Mouse (Mus musculus) heart, embryonic 15.5 days (tissue): ENCODE measurements around the gene Ensa. TPM values are rescaled to one million over a fixed set of nuclear protein-coding genes. Genes with fewer than 3 reads are reported as not detected.

Source experiments
- ATAC-seq: fragments of 200-750 bp; cut with Nextera tagmentation; replicated peaks from 2 replicates; pipeline ENCODE4 v1.8.0; 2017; ENCODE audit warnings: low read depth, moderate TSS enrichment; ENCODE audit not compliant: insufficient number of reproducible peaks, insufficient read depth, low FRiP score
- H3K27ac ChIP-seq: fragments of 300-500 bp; sonication (generic); 2 replicates; pipeline ENCODE4 v1.5.1; 2015; ENCODE audit warnings: mild to moderate bottlenecking, inconsistent platforms
- H3K27me3 ChIP-seq: fragments of 300-500 bp; sonication (generic); 2 replicates; pipeline ENCODE4 v1.6.1; 2015; ENCODE audit warnings: inconsistent platforms
- H3K36me3 ChIP-seq: fragments of 300-500 bp; sonication (generic); 2 replicates; pipeline ENCODE4 v1.6.1; 2015; ENCODE audit warnings: mild to moderate bottlenecking, inconsistent platforms
- H3K4me1 ChIP-seq: fragments of 300-500 bp; sonication (generic); replicated peaks from 2 replicates; pipeline ENCODE4 v1.6.1; 2015; ENCODE audit warnings: inconsistent platforms
- H3K4me2 ChIP-seq: fragments of 300-500 bp; sonication (generic); 2 replicates; pipeline ENCODE4 v1.6.1; 2015; ENCODE audit warnings: inconsistent platforms, mild to moderate bottlenecking, moderate library complexity
- H3K4me3 ChIP-seq: fragments of 300-500 bp; sonication (generic); 2 replicates; pipeline ENCODE4 v1.5.1; 2015; ENCODE audit warnings: mild to moderate bottlenecking, inconsistent platforms
- H3K9ac ChIP-seq: fragments of 300-500 bp; sonication (generic); 2 replicates; pipeline ENCODE4 v1.6.1; 2015; ENCODE audit warnings: mild to moderate bottlenecking, inconsistent platforms
- H3K9me3 ChIP-seq: fragments of 300-500 bp; sonication (generic); replicated peaks from 2 replicates; pipeline ENCODE4 v1.6.1; 2016; ENCODE audit warnings: inconsistent platforms
- WGBS: fragments of 180-500 bp; shearing (Covaris S2); methylation state at CpG from one replicate; pipeline ENCODE4 v1.1.7; 2015; ENCODE audit warnings: mixed read lengths; 5-methylcytosine and 5-hydroxymethylcytosine counted together
- polyA plus RNA-seq: library from polyadenylated mRNA; unstranded; fragments of >200 nt; fragmentation: Nextera tagmentation; extraction: Ambion mirVana; gene quantifications from 2 replicates; pipeline ENCODE4 v1.2.1, GENCODE M21; 2015

The Ensa gene
- polyA plus RNA-seq, 1 experiment from 2014 or later: 45.8 TPM

GRCm38 (mm10) chr3:95657108-95657507 is 32.3 kb downstream of the Ensa start:
- Histone ChIP-seq H3K4me2 (no peak overlapping the region), H3K27ac (no peak overlapping the region), H3K9me3 (no peaks in the 10 kb centered on the region), H3K36me3 (0 out of 2 replicates have a peak, but pooled peaks cover 8% of the 10 kb centered on the region), H3K4me1 (peaks cover 41% of the 10 kb centered on the region), H3K27me3 (no peaks in the 10 kb centered on the region), H3K9ac (no peak overlapping the region), H3K4me3 (no peak overlapping the region)
- 75% methylated on average over 3 of the region's 3 CpGs for whole genome bisulfite sequencing
- no peak for ATAC-seq

- Histone ChIP-seq H3K36me3 (0 out of 2 replicates have a peak, but pooled peaks cover 12% of the 10 kb centered on the region), H3K9ac (0 out of 2 replicates have a peak overlapping the region, but pooled peaks have one; percentile 98), H3K27ac (peak overlapping the region; percentile 98; the same call in 1 of the 2 replicates), H3K27me3 (no peaks in the 10 kb centered on the region), H3K4me1 (peaks cover 43% of the 10 kb centered on the region), H3K4me2 (peak overlapping the region; percentile 66), H3K9me3 (no peaks in the 10 kb centered on the region), H3K4me3 (peak overlapping the region; percentile 69)
- ATAC-seq: no peak
- 78% methylated on average over 3 of the region's 3 CpGs for WGBS
These were observed 32.9 kb downstream of the Ensa start for GRCm38 (mm10) chr3:95657711-95658110.

GRCm38 (mm10) chr3:95658236-95658867 is 33.6 kb downstream of the Ensa start, which contains the start of gene Mcl1:
Gene Mcl1, plus strand, starts transcription at chr3:95658788.
- H3K4me2 ChIP-seq: peak within 1 kb of the TSS; percentile 73
- H3K27ac ChIP-seq: peak within 1 kb of the TSS; percentile 98
- ATAC-seq: peak; percentile 94
- peaks cover 14% of the 10 kb centered on the region; the same call in 1 of the 2 replicates for H3K36me3 ChIP-seq
- H3K4me3 ChIP-seq: peak within 1 kb of the TSS; percentile 69
- no peaks in the 10 kb centered on the region for H3K27me3 ChIP-seq
- WGBS: under 1% methylated on average over 43 of the region's 43 CpGs
- H3K4me1 ChIP-seq: peaks cover 43% of the 10 kb centered on the region
- H3K9me3 ChIP-seq: no peaks in the 10 kb centered on the region
- H3K9ac ChIP-seq: peak within 1 kb of the TSS; percentile 98

DNA sequence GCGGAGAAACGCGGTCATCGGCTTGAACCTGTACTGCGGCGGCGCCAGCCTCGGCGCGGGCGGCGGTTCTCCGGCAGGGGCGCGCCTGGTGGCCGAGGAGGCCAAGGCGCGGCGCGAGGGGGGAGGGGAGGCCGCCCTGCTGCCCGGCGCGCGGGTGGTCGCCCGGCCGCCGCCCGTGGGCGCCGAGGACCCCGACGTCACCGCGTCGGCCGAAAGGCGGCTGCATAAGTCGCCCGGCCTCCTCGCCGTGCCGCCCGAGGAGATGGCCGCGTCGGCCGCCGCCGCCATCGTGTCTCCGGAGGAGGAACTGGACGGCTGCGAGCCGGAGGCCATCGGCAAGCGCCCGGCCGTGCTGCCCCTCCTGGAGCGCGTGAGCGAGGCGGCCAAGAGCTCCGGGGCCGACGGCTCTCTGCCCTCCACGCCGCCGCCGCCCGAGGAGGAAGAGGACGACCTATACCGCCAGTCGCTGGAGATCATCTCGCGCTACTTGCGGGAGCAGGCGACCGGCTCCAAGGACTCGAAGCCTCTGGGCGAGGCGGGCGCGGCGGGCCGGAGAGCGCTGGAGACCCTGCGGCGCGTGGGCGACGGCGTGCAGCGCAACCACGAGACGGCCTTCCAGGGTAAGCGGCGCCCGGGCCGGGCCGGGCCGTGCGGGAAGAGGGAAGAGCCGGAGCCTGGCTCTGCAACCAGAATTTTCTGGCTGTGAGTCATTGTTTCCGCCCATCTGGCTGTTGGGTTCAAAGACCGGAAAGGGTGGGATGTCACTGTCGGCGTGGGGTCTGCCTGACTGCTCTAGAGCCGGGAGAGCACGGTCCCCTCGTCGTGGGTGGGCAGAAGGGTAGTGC is 34.3 kb downstream of the Ensa start:
- Histone ChIP-seq H3K27ac (peak overlapping the region; percentile 98), H3K9ac (peak overlapping the region; percentile 98), H3K36me3 (peaks cover 18% of the 10 kb centered on the region), H3K27me3 (no peaks in the 10 kb centered on the region), H3K4me1 (peaks cover 43% of the 10 kb centered on the region), H3K9me3 (no peaks in the 10 kb centered on the region), H3K4me2 (peak overlapping the region; percentile 73), H3K4me3 (peak overlapping the region; percentile 69)
- WGBS: under 1% methylated on average over 107 of the region's 113 CpGs
- ATAC-seq: peak; percentile 50

DNA sequence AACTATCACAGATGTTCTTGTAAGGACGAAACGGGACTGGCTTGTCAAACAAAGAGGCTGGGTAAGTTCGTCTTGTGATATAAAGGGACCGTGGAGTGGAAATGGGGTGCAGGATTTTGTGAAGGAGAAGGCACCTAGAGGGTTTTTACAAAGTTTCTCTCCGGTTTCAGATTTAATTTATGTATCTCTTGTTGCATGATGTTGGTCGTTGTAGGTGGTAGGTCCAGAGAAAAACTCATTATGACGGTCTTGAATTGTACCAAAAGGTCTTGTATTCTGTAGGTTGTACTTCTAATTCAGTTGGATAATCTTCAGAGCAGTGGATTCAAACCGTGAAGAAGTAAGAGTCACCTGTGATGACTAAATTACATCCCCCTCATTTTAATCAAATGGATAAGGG is 35.2 kb downstream of the Ensa start:
- ATAC-seq: no peak
- Histone ChIP-seq H3K9ac (peak overlapping the region; percentile 98), H3K27ac (peak overlapping the region; percentile 98), H3K4me1 (peaks cover 51% of the 10 kb centered on the region), H3K27me3 (no peaks in the 10 kb centered on the region), H3K4me3 (peak overlapping the region; percentile 69), H3K9me3 (no peaks in the 10 kb centered on the region), H3K4me2 (peak overlapping the region; percentile 73), H3K36me3 (peaks cover 25% of the 10 kb centered on the region)
- 1% methylated on average over 8 of the region's 8 CpGs for WGBS

- H3K36me3 ChIP-seq: peaks cover 27% of the 10 kb centered on the region
- ATAC-seq: no peak
These were observed 36.1 kb downstream of the Ensa start for GRCm38 (mm10) chr3:95660788-95661478.

DNA sequence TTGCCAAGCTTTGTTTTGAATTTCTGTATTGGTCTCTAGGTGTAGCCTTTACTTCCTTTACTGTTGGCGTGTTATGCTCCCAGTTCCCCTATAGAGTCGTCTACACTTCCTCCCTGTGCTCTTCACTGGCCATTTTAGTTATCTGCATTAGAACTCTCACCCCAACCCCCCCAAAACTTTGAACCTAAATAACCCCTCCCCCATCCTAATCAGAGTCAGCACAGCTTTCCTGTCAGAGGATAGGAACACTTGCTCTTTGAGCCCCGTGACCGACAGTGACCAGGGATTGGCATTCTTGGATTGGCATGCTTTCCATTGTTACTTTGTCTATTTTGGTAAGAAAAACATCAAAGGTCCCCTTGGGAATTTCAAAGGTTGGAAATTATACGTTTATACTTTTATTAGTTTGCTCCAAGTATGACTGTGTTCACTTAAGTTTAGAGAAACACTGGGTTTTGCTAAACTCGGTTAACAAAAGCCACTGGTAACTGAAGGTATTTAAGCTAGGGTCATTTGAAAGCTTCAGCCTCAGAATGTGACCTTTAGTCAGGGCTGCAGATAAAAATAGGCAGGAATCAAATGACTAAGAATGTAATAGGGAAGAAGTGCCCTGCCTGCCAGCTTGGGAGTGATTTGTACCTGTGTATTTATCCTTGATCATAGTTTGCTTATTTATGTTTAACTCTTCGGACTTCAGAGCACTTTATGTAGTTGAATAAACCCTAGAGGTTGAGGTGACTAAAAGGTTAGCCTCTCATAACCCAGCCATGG is 37.3 kb downstream of the Ensa start:
- H3K36me3 ChIP-seq: peaks cover 27% of the 10 kb centered on the region
- no peaks in the 10 kb centered on the region for H3K27me3 ChIP-seq
- peaks cover 73% of the 10 kb centered on the region for H3K4me1 ChIP-seq
- peak overlapping the region; percentile 73 for H3K4me2 ChIP-seq
- 15% methylated on average over 7 of the region's 7 CpGs for WGBS
- H3K27ac ChIP-seq: peak overlapping the region; percentile 98
- H3K4me3 ChIP-seq: peak overlapping the region; percentile 19
- H3K9ac ChIP-seq: peak overlapping the region; percentile 32; the same call in 1 of the 2 replicates
- H3K9me3 ChIP-seq: no peaks in the 10 kb centered on the region
- ATAC-seq: no peak

More at GRCm38 (mm10) chr3:95660788-95661478, 36.1 kb downstream of the Ensa start:
- Histone ChIP-seq H3K9me3 (no peaks in the 10 kb centered on the region), H3K27ac (peak overlapping the region; percentile 98), H3K27me3 (no peaks in the 10 kb centered on the region), H3K9ac (peak overlapping the region; percentile 98), H3K4me3 (peak overlapping the region; percentile 69), H3K4me2 (peak overlapping the region; percentile 73), H3K4me1 (peaks cover 61% of the 10 kb centered on the region)
- WGBS: 11% methylated on average over 2 of the region's 2 CpGs

- peak overlapping the region; percentile 98 for H3K27ac ChIP-seq
- H3K9ac ChIP-seq: no peak overlapping the region
- H3K4me1 ChIP-seq: peaks cover 77% of the 10 kb centered on the region
- peaks cover 27% of the 10 kb centered on the region for H3K36me3 ChIP-seq
- no peak for ATAC-seq
- H3K27me3 ChIP-seq: no peaks in the 10 kb centered on the region
- peak overlapping the region; percentile 19 for H3K4me3 ChIP-seq
- peak overlapping the region; percentile 73 for H3K4me2 ChIP-seq
- 61% methylated on average over 7 of the region's 7 CpGs for WGBS
- H3K9me3 ChIP-seq: no peaks in the 10 kb centered on the region
These were observed 38.1 kb downstream of the Ensa start for GRCm38 (mm10) chr3:95662724-95663449.

GRCm38 (mm10) chr3:95663486-95663885 is 38.7 kb downstream of the Ensa start:
- H3K36me3 ChIP-seq: peaks cover 27% of the 10 kb centered on the region
- 86% methylated on average over 2 of the region's 2 CpGs for WGBS

More at GRCm38 (mm10) chr3:95663486-95663885, 38.7 kb downstream of the Ensa start:
- H3K4me2 ChIP-seq: peak overlapping the region; percentile 26
- no peak for ATAC-seq
- no peak overlapping the region for H3K4me3 ChIP-seq
- H3K9ac ChIP-seq: no peak overlapping the region
- peak overlapping the region; percentile 98 for H3K27ac ChIP-seq
- H3K27me3 ChIP-seq: no peaks in the 10 kb centered on the region
- peaks cover 80% of the 10 kb centered on the region for H3K4me1 ChIP-seq
- H3K9me3 ChIP-seq: no peaks in the 10 kb centered on the region
